In genomic region chr4:43593453-43593852, GRCm38 (mm10) we compare ENCODE assay signal across 25 mouse cellular contexts. TPM values are rescaled to one million over a fixed set of nuclear protein-coding genes. Genes with fewer than 3 reads are reported as not detected.
DNase-seq lines count a peak whose midpoint lies in the region; ATAC-seq and TF ChIP-seq lines count a peak whose summit lies in the region.
"Had no signal": no experiment of that assay in that cellular context is flagged by ENCODE, and none has a peak within 500 bp of the region (broad histone marks: within the 10 kb centered on the region; RNA-seq: fewer than 3 reads in every experiment).

No protein-coding gene starts in this region.

- H3K36me3 ChIP-seq in intestine, embryonic 15.5 days, result no peaks in the 10 kb centered on the region
- no peaks in the 10 kb centered on the region for H3K36me3 ChIP-seq in intestine, postnatal 0 days (ENCODE audit: control insufficient read depth, insufficient read depth)
- H3K36me3 ChIP-seq: embryonic facial prominence, embryonic 15.5 days; heart, embryonic 13.5 days; hindbrain, embryonic 12.5 days had no signal

- DNase-seq in embryo, embryonic 11 days, result peak; percentile 24
- no peak for DNase-seq in embryo, embryonic 9.5 days (ENCODE audit: extremely low spot score)
- DNase-seq in adrenal gland, postnatal 36 days, result no peak
- DNase-seq: adrenal gland, postnatal 10 days; cerebellum, adult 11-12 months; cerebellum, adult 9-11 months; cerebellum, postnatal 36 days; gastrocnemius, postnatal 10 days; heart, postnatal 36 days; kidney, adult 11 months had no signal

- H3K9me3 ChIP-seq in intestine, embryonic 15.5 days, result no peaks in the 10 kb centered on the region
- no peaks in the 10 kb centered on the region for H3K9me3 ChIP-seq in intestine, postnatal 0 days (ENCODE audit: control insufficient read depth)
- H3K9me3 ChIP-seq: embryonic facial prominence, embryonic 15.5 days; heart, embryonic 13.5 days; hindbrain, embryonic 12.5 days had no signal

- H3K27ac ChIP-seq in intestine, embryonic 15.5 days, result no peak overlapping the region
- H3K27ac ChIP-seq in intestine, postnatal 0 days (ENCODE audit: low read depth, low read length), result no peak overlapping the region
- H3K27ac ChIP-seq: embryonic facial prominence, embryonic 15.5 days; heart, embryonic 13.5 days; hindbrain, embryonic 12.5 days had no signal

- 0 out of 2 replicates have a peak, but pooled peaks have one; percentile 36 for ATAC-seq in intestine, embryonic 15.5 days
- ATAC-seq in intestine, postnatal 0 days, result no peak
- peak; percentile 51 for ATAC-seq in common myeloid progenitor, adult 5-6 weeks (replicated peaks; ENCODE audit: low read depth, poor library complexity, severe bottlenecking)
- ATAC-seq in hematopoietic stem cell, adult 5-6 weeks (replicated peaks in 1 of 2; ENCODE audit: insufficient read depth in 1 of 2, low FRiP score in 2 of 2, low TSS enrichment in 1 of 2, low read depth in 1 of 2, poor library complexity in 2 of 2, severe bottlenecking in 2 of 2), result peak; percentile 44 to 56; a peak in 2 of 4 replicates
- ATAC-seq: forebrain, embryonic 16.5 days; hindbrain, embryonic 16.5 days had no signal

- H3K27me3 ChIP-seq in intestine, embryonic 15.5 days (replicated peaks), result no peaks in the 10 kb centered on the region
- no peaks in the 10 kb centered on the region for H3K27me3 ChIP-seq in intestine, postnatal 0 days (replicated peaks; ENCODE audit: control insufficient read depth, insufficient read depth, low read length)
- H3K27me3 ChIP-seq: embryonic facial prominence, embryonic 15.5 days; heart, embryonic 13.5 days; hindbrain, embryonic 12.5 days had no signal

- WGBS in intestine, embryonic 15.5 days, result 40% methylated on average over 3 of the region's 3 CpGs
- WGBS in intestine, postnatal 0 days, result 32% methylated on average over 3 of the region's 3 CpGs

- H3K9ac ChIP-seq in intestine, embryonic 15.5 days, result no peak overlapping the region
- H3K9ac ChIP-seq in intestine, postnatal 0 days (ENCODE audit: low read depth, low read length), result no peak overlapping the region
- H3K9ac ChIP-seq: embryonic facial prominence, embryonic 15.5 days; heart, embryonic 13.5 days; hindbrain, embryonic 12.5 days had no signal

- no peaks in the 10 kb centered on the region for H3K4me1 ChIP-seq in intestine, embryonic 15.5 days (replicated peaks)
- H3K4me1 ChIP-seq in intestine, postnatal 0 days (replicated peaks; ENCODE audit: control insufficient read depth, insufficient read depth, low read length), result no peaks in the 10 kb centered on the region
- H3K4me1 ChIP-seq: embryonic facial prominence, embryonic 15.5 days had no signal

- TF ChIP-seq CTCF in intestine, postnatal 0 days (IDR thresholded peaks at IDR 0.05; ENCODE audit: low read depth), result no peak

- H3K4me3 ChIP-seq in intestine, embryonic 15.5 days (replicated peaks), result no peak overlapping the region
- H3K4me3 ChIP-seq in intestine, postnatal 0 days (ENCODE audit: low read depth, low read length), result no peak overlapping the region
- H3K4me3 ChIP-seq: embryonic facial prominence, embryonic 15.5 days; erythroblast, embryonic 14.5 days; heart, embryonic 13.5 days; hindbrain, embryonic 12.5 days had no signal

- H3K4me2 ChIP-seq in intestine, embryonic 15.5 days (replicated peaks), result no peak overlapping the region
- H3K4me2 ChIP-seq in intestine, postnatal 0 days (replicated peaks; ENCODE audit: low read depth), result no peak overlapping the region
- H3K4me2 ChIP-seq: embryonic facial prominence, embryonic 15.5 days; heart, embryonic 13.5 days; hindbrain, embryonic 12.5 days had no signal

RNA-seq across cellular contexts. Expression of gene Msmp, which starts 9.2 kb away (rescaled TPM):
- 0.75 TPM in 1 of 2 replicates, not detected in the other for polyA plus RNA-seq in intestine, embryonic 15.5 days (2015; fragmentation: Nextera tagmentation; extraction: Ambion mirVana)
- not detected in 2 replicates for polyA plus RNA-seq in intestine, postnatal 0 days (2015; fragmentation: Nextera tagmentation; extraction: Ambion mirVana)
- total RNA-seq in common myeloid progenitor, adult 5-6 weeks (2017), result not detected in 2 replicates
- total RNA-seq in hematopoietic stem cell, adult 5-6 weeks (2017), result 0.40 TPM in 1 of 2 replicates, not detected in the other
- total RNA-seq in adrenal gland, postnatal 36 days (2021), result 1 to 10 TPM; 3.2 to 3.4 TPM
- total RNA-seq: gastrocnemius, postnatal 4 days had no signal
- polyA plus RNA-seq: C2C12; embryonic facial prominence, embryonic 11.5 days; erythroblast, embryonic 14.5 days; frontal cortex, adult 2 months; heart, postnatal 0 days had no signal

RNA-seq across cellular contexts. Expression of gene Gba2, which starts 14.8 kb away (rescaled TPM):
- 13.7 and 15.4 TPM in 2 replicates for polyA plus RNA-seq in intestine, embryonic 15.5 days (2015; fragmentation: Nextera tagmentation; extraction: Ambion mirVana)
- polyA plus RNA-seq in intestine, postnatal 0 days (2015; fragmentation: Nextera tagmentation; extraction: Ambion mirVana), result 5.2 and 5.3 TPM in 2 replicates
- total RNA-seq in common myeloid progenitor, adult 5-6 weeks (2017), result 10.2 and 11.8 TPM in 2 replicates
- 11.9 and 19.9 TPM in 2 replicates for total RNA-seq in hematopoietic stem cell, adult 5-6 weeks (2017)
- total RNA-seq in adrenal gland, postnatal 36 days (2021), result 10 to 100 TPM; 11.0 to 11.5 TPM

RNA-seq across cellular contexts. Expression of gene Rgp1, which starts 14.9 kb away (rescaled TPM):
- polyA plus RNA-seq in intestine, embryonic 15.5 days (2015; fragmentation: Nextera tagmentation; extraction: Ambion mirVana), result 20.9 and 23.3 TPM in 2 replicates
- polyA plus RNA-seq in intestine, postnatal 0 days (2015; fragmentation: Nextera tagmentation; extraction: Ambion mirVana), result 11.3 and 13.0 TPM in 2 replicates
- total RNA-seq in common myeloid progenitor, adult 5-6 weeks (2017), result 14.4 and 35.2 TPM in 2 replicates
- total RNA-seq in hematopoietic stem cell, adult 5-6 weeks (2017), result 13.6 and 41.0 TPM in 2 replicates
- 10 to 100 TPM; 40.5 to 53.3 TPM for total RNA-seq in adrenal gland, postnatal 36 days (2021)

RNA-seq across cellular contexts. Expression of gene Tln1, which starts 31.0 kb away (rescaled TPM):
- 61.4 and 61.9 TPM in 2 replicates for polyA plus RNA-seq in intestine, embryonic 15.5 days (2015; fragmentation: Nextera tagmentation; extraction: Ambion mirVana)
- polyA plus RNA-seq in intestine, postnatal 0 days (2015; fragmentation: Nextera tagmentation; extraction: Ambion mirVana), result 41.6 and 47.7 TPM in 2 replicates
- 262 and 295 TPM in 2 replicates for total RNA-seq in common myeloid progenitor, adult 5-6 weeks (2017)
- total RNA-seq in hematopoietic stem cell, adult 5-6 weeks (2017), result 306 and 337 TPM in 2 replicates
- total RNA-seq in adrenal gland, postnatal 36 days (2021), result 100 to 1,000 TPM; 241 to 244 TPM

RNA-seq across cellular contexts. Expression of gene Creb3, which starts 31.3 kb away (rescaled TPM):
- polyA plus RNA-seq in intestine, embryonic 15.5 days (2015; fragmentation: Nextera tagmentation; extraction: Ambion mirVana), result 62.7 and 69.5 TPM in 2 replicates
- polyA plus RNA-seq in intestine, postnatal 0 days (2015; fragmentation: Nextera tagmentation; extraction: Ambion mirVana), result 102 and 114 TPM in 2 replicates
- 20.5 and 22.7 TPM in 2 replicates for total RNA-seq in common myeloid progenitor, adult 5-6 weeks (2017)
- total RNA-seq in hematopoietic stem cell, adult 5-6 weeks (2017), result 76.7 and 97.5 TPM in 2 replicates
- total RNA-seq in adrenal gland, postnatal 36 days (2021), result 100 to 1,000 TPM; 117 to 170 TPM
